Mouse (Mus musculus): ENCODE results near the gene Acvrl1.

The Acvrl1 gene

GRCm38 (mm10) chr15:101128181-101129089, at the start of gene Acvrl1:
Gene Acvrl1, plus strand, starts transcription at chr15:101128522.
- DNase-seq = no peak

- peak; percentile 58 to 59 for DNase-seq
Measured at GRCm38 (mm10) chr15:101078731-101079156, 49.6 kb upstream of the Acvrl1 start.

GRCm38 (mm10) chr15:101080031-101080520, 48.2 kb upstream of the Acvrl1 start:
- no peak for DNase-seq

- no peak for DNase-seq
Measured at GRCm38 (mm10) chr15:101081035-101081548, 47.2 kb upstream of the Acvrl1 start.

- DNase-seq = no peak
Measured at GRCm38 (mm10) chr15:101082236-101082635, 46.1 kb upstream of the Acvrl1 start.

GRCm38 (mm10) chr15:101084499-101084898, 43.8 kb upstream of the Acvrl1 start:
- DNase-seq = no peak

GRCm38 (mm10) chr15:101086451-101086850, 41.9 kb upstream of the Acvrl1 start:
- DNase-seq = no peak

- DNase-seq = peak; percentile 51 to 59
Measured at GRCm38 (mm10) chr15:101086956-101087355, 41.4 kb upstream of the Acvrl1 start.

- no peak for DNase-seq
Measured at GRCm38 (mm10) chr15:101088291-101088690, 40.0 kb upstream of the Acvrl1 start.

- no peak for DNase-seq
Measured at GRCm38 (mm10) chr15:101091551-101091950, 36.8 kb upstream of the Acvrl1 start.

- no peak for DNase-seq
Measured at GRCm38 (mm10) chr15:101092121-101092828, 36.0 kb upstream of the Acvrl1 start.

- peak; percentile 41 to 58 for DNase-seq
Measured at GRCm38 (mm10) chr15:101092829-101093648, 35.3 kb upstream of the Acvrl1 start.

- no peak for DNase-seq
Measured at GRCm38 (mm10) chr15:101093988-101094387, 34.3 kb upstream of the Acvrl1 start.

- no peak for DNase-seq
Measured at GRCm38 (mm10) chr15:101094979-101095378, 33.3 kb upstream of the Acvrl1 start.

- no peak for DNase-seq
Measured at GRCm38 (mm10) chr15:101095392-101095791, 32.9 kb upstream of the Acvrl1 start.

- peak; percentile 80 to 85 for DNase-seq
Measured at GRCm38 (mm10) chr15:101097985-101098651, 30.2 kb upstream of the Acvrl1 start.

GRCm38 (mm10) chr15:101100996-101101395, 27.3 kb upstream of the Acvrl1 start:
- DNase-seq = no peak

GRCm38 (mm10) chr15:101103605-101104304, 24.6 kb upstream of the Acvrl1 start:
- DNase-seq = no peak

- DNase-seq = peak; percentile 88 to 91
Measured at GRCm38 (mm10) chr15:101105496-101105994, 22.8 kb upstream of the Acvrl1 start.

GRCm38 (mm10) chr15:101106011-101106410, 22.3 kb upstream of the Acvrl1 start:
- no peak for DNase-seq
